Mouse (Mus musculus) embryonic facial prominence, embryonic 11.5 days (tissue): ENCODE results near the gene Gm5105. TPM values are rescaled to one million over a fixed set of nuclear protein-coding genes. Genes with fewer than 3 reads are reported as not detected.

Experiments used
- ATAC-seq: fragments of 200-750 bp; cut with Nextera tagmentation; replicated peaks from 2 replicates; pipeline ENCODE4 v1.8.0; 2017; ENCODE audit warnings: low read depth; ENCODE audit not compliant: insufficient number of reproducible peaks, low FRiP score, low TSS enrichment
- DNase-seq: peaks from one replicate; pipeline ENCODE4 v3.0.0-alpha.2; 2015; ENCODE audit warnings: low spot score
- H3K27ac ChIP-seq: fragments of 300-500 bp; sonication (generic); replicated peaks from 2 replicates; pipeline ENCODE4 v1.5.1; 2014; ENCODE audit warnings: mild to moderate bottlenecking, low read depth, low read length, control low read depth
- H3K27me3 ChIP-seq: fragments of 300-500 bp; sonication (generic); 2 replicates; pipeline ENCODE4 v1.6.1; 2014; ENCODE audit warnings: mild to moderate bottlenecking, low read length, moderate library complexity, mixed read lengths; ENCODE audit not compliant: control insufficient read depth, insufficient read depth
- H3K36me3 ChIP-seq: fragments of 300-500 bp; sonication (generic); replicated peaks from 2 replicates; pipeline ENCODE4 v1.6.1; 2014; ENCODE audit warnings: low read depth, mild to moderate bottlenecking, low read length, moderate library complexity, mixed read lengths; ENCODE audit not compliant: control insufficient read depth, insufficient read depth
- H3K4me1 ChIP-seq: fragments of 300-500 bp; sonication (generic); 2 replicates; pipeline ENCODE4 v1.6.1; 2014; ENCODE audit warnings: low read length, mixed read lengths; ENCODE audit not compliant: control insufficient read depth, insufficient read depth
- H3K4me2 ChIP-seq: fragments of 300-500 bp; sonication (generic); 2 replicates; pipeline ENCODE4 v1.6.1; 2014; ENCODE audit warnings: low read depth, mild to moderate bottlenecking, control low read depth, low read length, moderate library complexity
- H3K4me3 ChIP-seq: fragments of 300-500 bp; sonication (generic); 2 replicates; pipeline ENCODE4 v1.5.1; 2014; ENCODE audit warnings: low read depth, low read length, control low read depth
- H3K9ac ChIP-seq: fragments of 300-500 bp; sonication (generic); replicated peaks from 2 replicates; pipeline ENCODE4 v1.6.1; 2014; ENCODE audit warnings: mild to moderate bottlenecking, control low read depth, low read length
- H3K9me3 ChIP-seq: fragments of 300-500 bp; sonication (generic); replicated peaks from 2 replicates; pipeline ENCODE4 v1.6.1; 2016; ENCODE audit warnings: mild to moderate bottlenecking, low read length, inconsistent platforms, mixed read lengths; ENCODE audit not compliant: control insufficient read depth
- WGBS: fragments of 180-500 bp; shearing (Covaris S2); extraction: QIAGEN DNeasy Blood & Tissue Kit; methylation state at CpG from one replicate; pipeline ENCODE4 v1.1.7; 2014; 5-methylcytosine and 5-hydroxymethylcytosine counted together
- polyA plus RNA-seq: library from polyadenylated mRNA; unstranded; fragments of >200 nt; fragmentation: Nextera tagmentation; extraction: Ambion mirVana; gene quantifications from 2 replicates; pipeline ENCODE4 v1.2.1, GENCODE M21; 2014

Gene Gm5105
- polyA plus RNA-seq, 1 experiment from 2014 or later = not detected

GRCm38 (mm10) chr3:138030563-138030962, 36.6 kb downstream of the Gm5105 start:
- Histone ChIP-seq H3K27me3 (no peaks in the 10 kb centered on the region), H3K4me3 (no peak overlapping the region), H3K9ac (no peak overlapping the region), H3K4me2 (no peak overlapping the region), H3K9me3 (no peaks in the 10 kb centered on the region), H3K27ac (no peak overlapping the region), H3K36me3 (no peaks in the 10 kb centered on the region), H3K4me1 (no peaks in the 10 kb centered on the region)
- DNase-seq (no peak), ATAC-seq (no peak)
- 88% methylated on average over 6 of the region's 6 CpGs for WGBS

- no peaks in the 10 kb centered on the region for H3K9me3 ChIP-seq
- H3K4me2 ChIP-seq = no peak overlapping the region
- no peak for DNase-seq
- no peak overlapping the region for H3K4me3 ChIP-seq
- H3K27me3 ChIP-seq = no peaks in the 10 kb centered on the region
- H3K9ac ChIP-seq = no peak overlapping the region
- H3K4me1 ChIP-seq = no peaks in the 10 kb centered on the region
- H3K27ac ChIP-seq = no peak overlapping the region
- 90% methylated on average over 5 of the region's 5 CpGs for WGBS
- H3K36me3 ChIP-seq = no peaks in the 10 kb centered on the region
- ATAC-seq = no peak
Observed at GRCm38 (mm10) chr3:138029351-138029750, 37.8 kb downstream of the Gm5105 start.

- Histone ChIP-seq H3K9ac (no peak overlapping the region), H3K4me1 (no peaks in the 10 kb centered on the region), H3K27me3 (no peaks in the 10 kb centered on the region), H3K27ac (no peak overlapping the region), H3K4me3 (no peak overlapping the region), H3K9me3 (no peaks in the 10 kb centered on the region), H3K4me2 (no peak overlapping the region), H3K36me3 (no peaks in the 10 kb centered on the region)
- no peak for DNase-seq
- WGBS = 82% methylated on average over 5 of the region's 5 CpGs
- no peak for ATAC-seq
Observed at GRCm38 (mm10) chr3:138027575-138028362, 39.4 kb downstream of the Gm5105 start.

- 75% methylated on average over 10 of the region's 10 CpGs for WGBS
- Histone ChIP-seq H3K27me3 (no peaks in the 10 kb centered on the region), H3K9ac (no peak overlapping the region), H3K36me3 (no peaks in the 10 kb centered on the region), H3K4me2 (no peak overlapping the region), H3K9me3 (no peaks in the 10 kb centered on the region), H3K4me1 (no peaks in the 10 kb centered on the region), H3K4me3 (no peak overlapping the region), H3K27ac (no peak overlapping the region)
- ATAC-seq = no peak
- DNase-seq = no peak
Observed at GRCm38 (mm10) chr3:138026286-138026685, 40.9 kb downstream of the Gm5105 start.

GRCm38 (mm10) chr3:138022651-138023050, 44.5 kb downstream of the Gm5105 start:
- Histone ChIP-seq H3K9me3 (no peaks in the 10 kb centered on the region), H3K9ac (no peak overlapping the region), H3K4me1 (no peaks in the 10 kb centered on the region), H3K27me3 (no peaks in the 10 kb centered on the region), H3K4me3 (no peak overlapping the region), H3K36me3 (no peaks in the 10 kb centered on the region), H3K27ac (no peak overlapping the region), H3K4me2 (no peak overlapping the region)
- ATAC-seq (no peak), DNase-seq (no peak)
- WGBS = 87% methylated on average over 4 of the region's 4 CpGs

- ATAC-seq = no peak
- WGBS = 86% methylated on average over 4 of the region's 4 CpGs
- Histone ChIP-seq H3K27me3 (no peaks in the 10 kb centered on the region), H3K36me3 (no peaks in the 10 kb centered on the region), H3K4me3 (no peak overlapping the region), H3K4me1 (no peaks in the 10 kb centered on the region), H3K27ac (no peak overlapping the region), H3K9ac (no peak overlapping the region), H3K4me2 (no peak overlapping the region), H3K9me3 (no peaks in the 10 kb centered on the region)
- DNase-seq = no peak
Observed at GRCm38 (mm10) chr3:138022003-138022402, 45.2 kb downstream of the Gm5105 start.

GRCm38 (mm10) chr3:138016810-138017209, 50.4 kb downstream of the Gm5105 start:
- Histone ChIP-seq H3K4me1 (no peaks in the 10 kb centered on the region), H3K27ac (no peak overlapping the region), H3K36me3 (no peaks in the 10 kb centered on the region), H3K27me3 (no peaks in the 10 kb centered on the region), H3K4me2 (no peak overlapping the region), H3K9me3 (no peaks in the 10 kb centered on the region), H3K9ac (no peak overlapping the region), H3K4me3 (no peak overlapping the region)
- DNase-seq = no peak
- 76% methylated on average over 12 of the region's 12 CpGs for WGBS
- ATAC-seq = no peak

- Histone ChIP-seq H3K4me1 (no peaks in the 10 kb centered on the region), H3K36me3 (no peaks in the 10 kb centered on the region), H3K9ac (no peak overlapping the region), H3K27me3 (no peaks in the 10 kb centered on the region), H3K4me2 (no peak overlapping the region), H3K4me3 (no peak overlapping the region), H3K27ac (no peak overlapping the region), H3K9me3 (no peaks in the 10 kb centered on the region)
- 82% methylated on average over 2 of the region's 2 CpGs for WGBS
- ATAC-seq (no peak), DNase-seq (no peak)
Observed at GRCm38 (mm10) chr3:138014725-138015124, 52.5 kb downstream of the Gm5105 start.
